Mouse (Mus musculus): ENCODE measurements at regions not wholly inside any gene's neighbourhood (a gene's known extent, or its start where the extent isn't known, plus 50 kb on each side); places are given as distances from the start of the nearest gene placed in this dataset.

- TF ChIP-seq CTCF (IDR thresholded peaks at IDR 0.05; ENCODE audit: insufficient read depth, low read length) (no peak), POLR2A (IDR thresholded peaks at IDR 0.05; ENCODE audit: borderline replicate concordance, extremely low read depth, low read depth, low read length) (no peak)
Measured at GRCm38 (mm10) chr15:93824729-93825694, 229.3 kb upstream of the Prickle1 start.

Data from lung, adult 2 months (tissue).